Mouse (Mus musculus) testis, postnatal 14 days (tissue): ENCODE measurements at regions not wholly inside any gene's neighbourhood (a gene's known extent, or its start where the extent isn't known, plus 50 kb on each side); places are given as distances from the start of the nearest gene placed in this dataset.
A peak's percentile ranks its signal among the peaks of the same experiment; 100 is the strongest.

Experiments used
- DNase-seq: peaks from one replicate; pipeline ENCODE4 v3.0.0; 2021; ENCODE audit warnings: low spot score

- no peak for DNase-seq
Observed at GRCm38 (mm10) chr9:69662394-69662793, 98.3 kb downstream of the Foxb1 start.

DNA sequence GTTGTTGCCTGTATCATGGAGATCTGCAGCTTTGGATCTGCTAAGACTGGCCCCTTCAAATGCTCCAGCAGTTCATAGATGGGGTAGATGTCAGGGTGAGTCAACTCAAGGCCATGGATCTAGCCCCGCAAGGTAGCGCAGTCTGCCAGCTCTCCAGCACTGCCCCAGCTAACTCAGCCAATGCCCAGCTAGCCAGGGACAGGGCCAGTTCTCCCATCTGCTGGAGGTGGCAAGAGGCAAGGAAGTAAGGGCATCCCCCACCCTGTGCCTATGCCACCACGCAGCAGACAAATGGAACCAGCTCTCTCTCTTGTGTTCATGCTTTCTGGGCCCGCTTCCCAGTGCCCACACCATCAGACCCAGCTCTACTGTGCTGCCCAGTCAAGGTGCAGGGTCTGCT is 102.5 kb downstream of the Foxb1 start:
- DNase-seq = no peak

DNA sequence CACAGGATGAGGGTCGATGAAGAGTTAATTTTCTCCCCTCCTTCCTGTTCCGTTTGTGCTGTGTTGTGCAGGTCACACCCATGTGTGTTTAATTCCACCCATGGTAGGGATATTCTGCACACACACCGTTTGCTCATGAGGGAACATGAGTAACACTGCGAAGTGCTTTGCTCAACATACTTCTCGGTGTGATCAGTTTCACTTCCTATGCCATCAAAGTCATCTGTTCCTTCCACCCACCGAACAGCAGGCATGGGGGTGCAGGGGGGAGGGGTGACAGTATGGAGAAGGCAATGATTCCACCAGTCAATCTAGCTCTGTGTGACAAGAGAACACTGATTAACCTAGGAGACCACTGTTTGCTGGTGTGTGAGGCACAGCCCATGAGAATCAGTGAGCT is 104.7 kb downstream of the Foxb1 start:
- no peak for DNase-seq

DNA sequence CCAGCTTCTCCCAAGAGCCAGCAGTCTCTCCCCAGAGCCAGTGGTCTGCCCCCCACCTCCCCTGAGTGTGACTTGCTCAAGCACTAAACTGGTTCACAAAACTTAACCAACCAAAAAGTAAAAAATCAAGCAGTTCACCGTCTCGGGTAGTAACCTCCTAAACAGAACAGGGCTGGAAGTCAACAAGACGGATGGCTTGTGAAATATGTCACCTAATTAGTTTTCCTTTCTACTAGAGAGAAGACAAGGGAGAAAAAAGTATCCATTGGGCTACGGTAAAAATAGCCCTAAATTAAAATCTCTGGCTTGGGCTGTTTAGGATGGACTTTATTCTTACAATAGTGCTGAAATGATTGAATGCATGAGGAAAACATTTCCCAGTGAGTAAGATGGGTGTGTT is 108.6 kb downstream of the Foxb1 start:
- no peak for DNase-seq

GRCm38 (mm10) chr9:69651608-69652007 is 109.1 kb downstream of the Foxb1 start:
- no peak for DNase-seq

DNA sequence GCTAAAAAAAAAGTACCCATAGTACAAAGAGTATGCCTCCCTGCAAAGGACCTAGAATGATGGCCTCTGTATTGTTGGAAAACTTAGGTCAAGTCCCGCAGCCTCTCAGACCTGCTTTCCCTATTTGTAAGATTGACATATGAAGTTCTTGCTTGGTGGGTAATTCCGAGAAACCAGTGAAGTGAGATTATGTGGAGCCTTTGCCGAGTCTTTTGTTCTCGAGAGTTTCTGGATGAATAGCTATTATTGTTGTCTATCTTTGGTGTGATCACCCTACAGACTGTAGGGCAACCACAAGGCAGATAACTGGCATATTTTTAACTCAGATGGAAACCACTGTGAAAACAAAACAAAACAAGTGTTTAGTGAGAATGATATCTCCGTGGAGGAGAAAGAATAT is 118.1 kb downstream of the Foxb1 start:
- DNase-seq = no peak

GRCm38 (mm10) chr9:69623312-69623711 is 137.4 kb downstream of the Foxb1 start:
- peak; percentile 39 for DNase-seq

DNA sequence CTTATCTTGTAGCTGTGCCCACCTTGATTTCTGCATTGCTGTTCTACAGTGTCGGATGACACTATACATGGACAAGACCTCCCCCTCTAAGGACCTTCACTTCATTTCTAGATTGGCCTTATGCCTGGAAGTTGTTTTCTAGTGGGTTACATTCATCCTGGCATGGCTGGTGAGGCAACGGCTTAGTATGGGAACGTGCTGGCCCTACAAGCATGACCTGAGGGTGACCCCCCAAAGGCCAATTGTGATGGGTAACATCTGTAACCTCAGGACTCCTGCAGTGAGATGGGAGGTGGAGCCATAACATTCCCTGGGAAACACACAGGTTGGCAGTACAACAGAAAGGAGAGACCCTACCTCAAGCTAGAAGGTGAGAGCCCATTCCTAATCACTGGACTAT is 139.7 kb downstream of the Foxb1 start:
- DNase-seq = no peak

DNA sequence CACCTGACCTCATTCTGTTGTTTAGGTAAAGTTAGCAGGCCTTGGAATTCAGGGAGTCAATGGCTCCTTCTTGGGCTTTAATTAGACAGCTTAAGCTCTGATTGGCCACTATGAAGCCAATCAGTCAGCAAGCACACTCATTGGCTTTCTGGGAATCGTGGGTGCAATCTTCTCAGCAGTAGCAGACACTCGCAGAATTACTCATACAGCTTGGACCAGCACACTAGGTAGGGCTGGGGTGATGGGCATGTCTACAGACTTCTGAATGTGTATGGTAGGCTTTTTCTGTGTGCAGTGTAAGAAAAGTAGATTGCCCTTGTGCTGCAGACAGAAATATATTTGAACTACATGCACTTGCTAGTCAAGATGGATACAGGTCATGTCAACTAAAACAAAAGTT is 143.4 kb downstream of the Foxb1 start:
- no peak for DNase-seq

GRCm38 (mm10) chr9:69597472-69597871 is 144.1 kb downstream of the Anxa2 start:
- no peak for DNase-seq

GRCm38 (mm10) chr9:69592329-69593062 is 139.1 kb downstream of the Anxa2 start:
- DNase-seq = no peak

GRCm38 (mm10) chr9:69588846-69589245 is 135.4 kb downstream of the Anxa2 start:
- no peak for DNase-seq

DNA sequence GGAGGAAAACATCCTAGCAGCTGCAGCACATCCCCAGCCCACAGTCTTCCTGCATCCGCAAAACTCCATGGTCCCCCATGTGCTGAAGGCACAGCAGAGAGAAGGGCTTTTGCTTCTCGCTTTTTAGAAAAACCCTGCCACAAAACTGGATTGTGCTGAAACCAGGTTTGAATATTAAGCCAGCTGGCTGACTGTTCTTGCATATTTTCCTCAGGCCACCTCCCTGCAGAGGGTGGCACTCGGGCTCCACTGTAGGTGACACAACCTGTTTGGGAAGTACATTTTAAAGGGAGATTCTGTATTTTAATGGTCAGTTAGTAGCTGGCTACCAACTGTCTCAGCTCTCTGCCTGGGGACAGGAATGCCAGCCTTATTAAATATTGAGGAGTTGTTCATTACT is 133.7 kb downstream of the Anxa2 start:
- no peak for DNase-seq

- DNase-seq = no peak
Observed at GRCm38 (mm10) chr9:69581236-69581635, 127.8 kb downstream of the Anxa2 start.

DNA sequence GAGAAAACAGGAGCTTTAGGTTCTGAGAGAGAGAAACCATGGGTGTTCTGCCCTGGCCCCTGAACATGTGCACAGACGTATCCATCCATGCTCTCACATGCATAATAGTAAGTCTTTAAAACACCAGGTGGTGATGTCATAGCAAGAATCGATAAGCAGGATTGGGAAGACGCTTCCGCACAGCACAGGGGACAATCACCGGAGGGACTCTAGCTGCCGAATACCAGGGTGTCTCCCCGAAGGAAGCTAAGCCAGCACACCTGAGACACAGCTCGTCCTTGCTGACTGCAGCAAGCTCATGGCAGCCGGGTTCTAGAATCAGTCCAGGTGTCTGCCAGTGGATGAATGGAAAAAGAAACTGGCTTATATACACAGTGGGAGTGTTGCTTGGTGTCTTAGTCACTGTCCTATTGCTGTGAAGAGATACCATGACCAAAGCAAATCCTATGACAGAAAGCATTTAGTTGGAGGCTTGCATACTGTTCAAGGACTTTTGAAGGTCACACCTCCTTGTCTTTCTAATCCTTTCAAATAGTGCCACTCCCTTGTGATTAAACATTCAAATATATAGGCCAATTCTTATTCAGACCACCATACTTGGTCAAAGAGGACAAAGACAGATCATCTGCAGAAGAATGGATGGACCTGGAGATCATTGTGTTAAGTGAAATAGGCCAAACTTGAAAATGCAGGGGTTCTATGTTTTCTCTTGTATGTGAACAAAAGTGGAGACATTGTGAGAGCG is 124.4 kb downstream of the Anxa2 start:
- DNase-seq = no peak

- no peak for DNase-seq
Observed at GRCm38 (mm10) chr9:69575386-69575785, 122.0 kb downstream of the Anxa2 start.

DNA sequence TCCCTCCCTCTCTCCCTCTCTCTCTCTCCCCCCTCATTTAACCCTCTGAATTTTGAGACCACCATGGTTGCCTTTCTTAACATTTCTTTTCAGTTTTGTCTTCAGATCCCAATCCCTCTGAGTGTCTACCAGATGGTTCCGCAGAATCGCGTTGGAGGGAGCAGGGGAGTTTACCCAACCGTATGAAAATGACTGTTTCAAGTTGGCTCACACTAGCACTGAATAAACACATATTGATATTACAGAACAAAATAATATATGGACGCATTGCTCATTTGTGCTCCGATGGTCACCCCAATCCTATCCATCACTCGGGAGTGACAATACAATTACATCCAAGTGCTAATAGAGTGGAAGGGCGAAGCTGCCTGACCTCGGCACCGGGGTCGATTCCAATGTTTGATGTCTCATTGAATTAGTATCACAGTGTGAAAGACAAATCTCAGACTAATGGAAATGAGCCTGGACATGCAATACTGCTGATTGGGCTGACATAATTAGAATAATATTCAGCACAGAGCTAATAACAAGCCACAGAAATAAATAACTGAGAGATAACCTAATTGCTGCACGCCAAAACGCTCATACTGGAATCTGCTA is 115.3 kb downstream of the Anxa2 start:
- no peak for DNase-seq

DNA sequence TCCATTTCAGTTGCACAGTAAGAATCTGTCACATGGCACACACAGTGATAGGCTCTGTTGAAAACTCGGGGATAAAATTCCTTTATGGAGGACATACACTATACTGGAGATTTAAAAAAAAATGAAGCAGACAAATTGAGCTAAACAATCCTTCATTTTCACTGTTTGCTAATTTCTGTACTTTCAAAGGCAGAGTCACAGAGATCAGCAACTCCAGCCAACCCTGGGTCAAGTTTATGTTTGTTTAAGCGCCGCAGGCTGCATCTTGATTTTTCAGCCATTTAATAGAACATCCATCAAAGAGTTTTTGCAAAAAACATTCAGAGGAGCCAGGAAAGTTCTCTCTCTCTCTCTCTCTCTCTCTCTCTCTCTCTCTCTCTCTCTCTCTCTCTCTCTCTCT is 114.8 kb downstream of the Anxa2 start:
- no peak for DNase-seq

DNA sequence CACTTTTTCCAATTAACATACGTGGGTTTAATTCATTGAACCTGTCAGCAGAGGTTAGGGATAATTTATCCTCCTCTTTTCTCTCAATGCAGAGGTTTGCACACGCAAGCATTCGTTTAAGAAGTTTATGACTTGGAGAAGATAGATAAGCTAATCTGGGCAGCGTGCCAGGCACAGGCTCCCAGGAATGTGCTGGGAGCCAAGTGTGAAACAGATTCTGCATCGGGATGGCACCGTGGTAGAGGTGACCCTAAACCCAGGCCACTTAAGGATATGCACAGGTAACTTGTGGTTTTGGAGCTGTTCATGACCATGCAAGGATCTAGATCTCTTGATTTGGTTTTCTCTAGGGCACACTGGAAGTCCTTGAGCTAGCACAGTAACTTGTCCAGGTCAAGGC is 113.6 kb downstream of the Anxa2 start:
- DNase-seq = no peak

DNA sequence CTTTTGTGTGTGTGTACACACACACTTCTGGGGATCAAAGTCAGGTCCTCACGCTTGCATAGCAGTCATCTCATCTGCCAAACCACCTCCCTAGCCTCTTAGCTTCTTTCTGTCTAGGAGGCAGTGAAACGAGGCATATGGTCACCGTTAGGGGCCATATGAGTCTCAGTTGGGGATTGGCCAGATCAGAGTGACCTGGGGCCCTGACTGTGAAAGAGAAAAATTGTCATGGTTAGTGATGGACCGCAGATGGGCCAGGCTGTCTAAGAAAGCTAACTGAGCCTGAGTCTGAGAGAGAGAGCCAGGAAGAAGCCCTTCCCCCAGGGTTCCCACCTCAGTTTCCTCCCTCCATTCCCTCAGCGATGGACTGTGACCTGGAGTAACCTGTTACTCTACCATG is 89.8 kb downstream of the Anxa2 start:
- no peak for DNase-seq
